Mouse (Mus musculus): ENCODE results near the gene Prepl.

Gene Prepl

GRCm38 (mm10) chr17:85023247-85024167 lies 66.5 kb downstream of the Prepl start:
- DNase-seq (ENCODE audit: low read depth), result peak; percentile 55

GRCm38 (mm10) chr17:85020343-85020742 lies 69.7 kb downstream of the Prepl start:
- DNase-seq (ENCODE audit: low read depth), result no peak

DNA sequence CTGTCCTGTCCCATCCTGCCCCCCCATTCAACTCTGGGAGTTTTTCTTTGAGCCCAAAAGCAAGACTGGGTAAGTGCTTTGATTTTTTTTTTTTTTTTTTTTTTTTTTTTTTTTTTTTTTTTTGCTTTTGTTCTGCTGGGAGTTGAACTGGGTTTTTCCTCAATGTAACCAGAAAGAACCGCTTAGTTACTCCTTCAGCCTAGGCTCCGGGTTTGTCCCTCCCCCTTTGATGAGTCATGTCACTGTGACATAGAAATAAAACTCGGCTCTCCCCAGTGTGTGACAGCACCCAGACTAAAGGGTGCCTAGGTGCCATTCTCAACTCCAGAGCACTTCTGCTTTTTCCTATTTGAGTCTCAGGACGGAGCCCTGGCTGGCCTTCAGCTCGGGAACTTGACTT lies 71.2 kb downstream of the Prepl start:
- peak; percentile 31 for DNase-seq (ENCODE audit: low read depth)

DNA sequence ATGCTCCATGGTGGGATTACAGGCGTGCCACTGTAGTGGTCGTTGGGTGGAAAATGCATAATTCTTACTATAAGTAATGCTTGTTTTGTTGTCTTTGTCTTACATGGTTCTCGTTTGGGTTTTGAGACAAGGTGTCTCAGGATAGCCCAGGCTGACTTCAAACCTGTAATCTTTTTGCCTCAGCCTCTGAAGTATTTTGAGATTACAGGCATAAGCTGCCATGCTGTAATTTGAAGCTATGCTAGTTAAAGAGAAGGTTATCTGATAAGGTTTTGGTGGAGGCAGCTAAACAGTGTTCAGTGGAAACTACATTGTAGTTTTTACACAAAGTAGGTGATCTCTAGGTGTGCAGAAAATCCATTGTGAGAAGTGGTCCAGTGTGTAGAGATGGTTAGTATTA lies 71.7 kb downstream of the Prepl start:
- peak; percentile 25 for DNase-seq (ENCODE audit: low read depth)

GRCm38 (mm10) chr17:85014632-85015031 lies 75.4 kb downstream of the Prepl start:
- DNase-seq (ENCODE audit: low read depth), result no peak

GRCm38 (mm10) chr17:85013485-85013884 lies 76.6 kb downstream of the Prepl start:
- no peak for DNase-seq (ENCODE audit: low read depth)

All from c-Kit-positive CD71-positive TER-119-negative erythroid progenitor cells, embryonic 14.5 days (primary cell).